Mouse (Mus musculus) intestine, embryonic 16.5 days (tissue): ENCODE results near the gene Srrm2. TPM values are rescaled to one million over a fixed set of nuclear protein-coding genes. Genes with fewer than 3 reads are reported as not detected.
"Not testable (repeated sequence)": the region's sequence is repeated elsewhere in the genome, so short reads cannot be mapped to it uniquely, and the experiment has no call there.

ENCODE experiments used
- ATAC-seq: fragments of 200-750 bp; cut with Nextera tagmentation; 2 replicates; pipeline ENCODE4 v1.8.0; 2017; ENCODE audit warnings: moderate TSS enrichment, moderate library complexity
- H3K27ac ChIP-seq: fragments of 300-500 bp; sonication (generic); 2 replicates; pipeline ENCODE4 v1.5.1; 2014; ENCODE audit warnings: mild to moderate bottlenecking, low read length
- H3K27me3 ChIP-seq: fragments of 300-500 bp; sonication (generic); replicated peaks from 2 replicates; pipeline ENCODE4 v1.6.1; 2014; ENCODE audit warnings: low read length, control low read depth, mixed read lengths; ENCODE audit not compliant: control insufficient read depth, insufficient read depth
- H3K36me3 ChIP-seq: fragments of 300-500 bp; sonication (generic); 2 replicates; pipeline ENCODE4 v1.6.1; 2014; ENCODE audit warnings: low read length, control low read depth; ENCODE audit not compliant: control insufficient read depth, insufficient read depth
- H3K4me1 ChIP-seq: fragments of 300-500 bp; sonication (generic); 2 replicates; pipeline ENCODE4 v1.6.1; 2014; ENCODE audit warnings: low read length, control low read depth, mixed read lengths; ENCODE audit not compliant: control insufficient read depth, insufficient read depth
- H3K4me2 ChIP-seq: fragments of 300-500 bp; sonication (generic); 2 replicates; pipeline ENCODE4 v1.6.1; 2014; ENCODE audit warnings: low read depth, low read length, control low read depth
- H3K4me3 ChIP-seq: fragments of 300-500 bp; sonication (generic); 2 replicates; pipeline ENCODE4 v1.5.1; 2014; ENCODE audit warnings: mild to moderate bottlenecking, low read length
- H3K9ac ChIP-seq: fragments of 300-500 bp; sonication (generic); 2 replicates; pipeline ENCODE4 v1.6.1; 2014; ENCODE audit warnings: low read depth, low read length
- H3K9me3 ChIP-seq: fragments of 300-500 bp; sonication (generic); 2 replicates; pipeline ENCODE4 v1.6.1; 2016; ENCODE audit warnings: low read length, control low read depth; ENCODE audit not compliant: control insufficient read depth
- WGBS: fragments of 180-500 bp; shearing (Covaris S2); extraction: QIAGEN DNeasy Blood & Tissue Kit; methylation state at CpG from one replicate; pipeline ENCODE4 v1.1.7; 2014; 5-methylcytosine and 5-hydroxymethylcytosine counted together
- polyA plus RNA-seq: library from polyadenylated mRNA; unstranded; fragments of >200 nt; fragmentation: Nextera tagmentation; extraction: Ambion mirVana; gene quantifications from 2 replicates; pipeline ENCODE4 v1.2.1, GENCODE M21; 2015

The Srrm2 gene
- polyA plus RNA-seq, 1 experiment from 2014 or later = 373 TPM

GRCm38 (mm10) chr17:23760231-23760630, 30.1 kb upstream of the Srrm2 start:
- WGBS = 97% methylated on average over 9 of the region's 9 CpGs

DNA sequence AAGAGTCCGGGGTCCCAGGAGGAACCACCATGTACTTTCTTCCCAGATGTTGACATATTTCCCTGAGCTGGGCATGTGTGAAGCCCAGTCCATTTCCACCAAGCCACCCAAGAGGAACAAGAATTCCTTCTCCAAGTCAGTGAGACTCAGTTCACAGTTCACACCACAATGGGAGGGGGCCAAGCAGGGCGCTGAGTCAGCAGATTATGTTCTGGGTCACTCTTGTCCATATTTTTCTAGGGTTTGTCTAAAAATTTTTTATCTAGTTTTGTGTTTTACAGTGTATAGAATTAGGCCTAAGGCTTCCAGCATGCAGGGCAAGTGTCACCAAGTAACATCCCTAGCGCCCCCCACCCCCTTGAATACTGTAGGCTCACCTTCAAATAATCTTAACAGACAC, 29.2 kb upstream of the Srrm2 start:
- ATAC-seq = no peak
- Histone ChIP-seq H3K4me2 (no peak overlapping the region), H3K27ac (no peak overlapping the region), H3K4me3 (no peak overlapping the region), H3K9ac (no peak overlapping the region), H3K4me1 (no peaks in the 10 kb centered on the region), H3K9me3 (no peaks in the 10 kb centered on the region), H3K36me3 (peaks cover 18% of the 10 kb centered on the region), H3K27me3 (no peaks in the 10 kb centered on the region)
- WGBS = 96% methylated on average over 3 of the region's 3 CpGs

More at GRCm38 (mm10) chr17:23760231-23760630, 30.1 kb upstream of the Srrm2 start:
- H3K27me3 ChIP-seq = no peaks in the 10 kb centered on the region
- H3K9me3 ChIP-seq = no peaks in the 10 kb centered on the region
- no peak for ATAC-seq
- no peak overlapping the region for H3K4me3 ChIP-seq
- H3K4me1 ChIP-seq = no peaks in the 10 kb centered on the region
- no peak overlapping the region for H3K9ac ChIP-seq
- H3K4me2 ChIP-seq = no peak overlapping the region
- H3K27ac ChIP-seq = no peak overlapping the region
- peaks cover 22% of the 10 kb centered on the region for H3K36me3 ChIP-seq

- ATAC-seq = no peak
- Histone ChIP-seq H3K9ac (no peak overlapping the region), H3K4me2 (no peak overlapping the region), H3K36me3 (peaks cover 13% of the 10 kb centered on the region), H3K9me3 (no peaks in the 10 kb centered on the region), H3K4me1 (no peaks in the 10 kb centered on the region), H3K27ac (no peak overlapping the region), H3K27me3 (no peaks in the 10 kb centered on the region), H3K4me3 (no peak overlapping the region)
- WGBS = 85% methylated on average over 11 of the region's 11 CpGs
These were observed 27.4 kb upstream of the Srrm2 start for GRCm38 (mm10) chr17:23762976-23763375.

DNA sequence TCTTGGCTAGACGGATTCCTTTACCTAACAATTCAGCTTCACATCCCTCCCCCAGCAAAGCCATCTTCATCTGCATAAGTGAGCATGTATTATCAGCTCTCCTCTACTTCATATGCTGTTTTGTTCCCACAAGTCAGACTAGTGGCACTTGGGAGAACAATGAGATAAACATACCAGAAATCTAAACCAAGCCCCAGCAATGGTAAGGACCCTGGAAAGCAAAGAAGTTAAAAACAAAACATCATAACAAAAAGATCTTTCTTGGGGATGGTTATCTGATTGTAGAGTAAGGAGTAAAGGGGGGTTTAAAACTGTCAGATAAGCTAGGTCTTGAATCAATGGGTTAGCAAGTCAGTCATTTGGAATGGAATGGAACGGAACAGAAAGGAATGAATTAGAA, 19.8 kb upstream of the Srrm2 start:
- Histone ChIP-seq H3K9ac (peak overlapping the region; percentile 88; the same call in 1 of the 2 replicates), H3K36me3 (no peaks in the 10 kb centered on the region), H3K4me2 (peak overlapping the region; percentile 72), H3K27ac (no peak overlapping the region), H3K4me1 (peaks cover 6% of the 10 kb centered on the region; the same call in 1 of the 2 replicates), H3K9me3 (no peaks in the 10 kb centered on the region), H3K27me3 (no peaks in the 10 kb centered on the region), H3K4me3 (peak overlapping the region; percentile 83)
- ATAC-seq = no peak
- 32% methylated on average over 2 of the region's 2 CpGs for WGBS

DNA sequence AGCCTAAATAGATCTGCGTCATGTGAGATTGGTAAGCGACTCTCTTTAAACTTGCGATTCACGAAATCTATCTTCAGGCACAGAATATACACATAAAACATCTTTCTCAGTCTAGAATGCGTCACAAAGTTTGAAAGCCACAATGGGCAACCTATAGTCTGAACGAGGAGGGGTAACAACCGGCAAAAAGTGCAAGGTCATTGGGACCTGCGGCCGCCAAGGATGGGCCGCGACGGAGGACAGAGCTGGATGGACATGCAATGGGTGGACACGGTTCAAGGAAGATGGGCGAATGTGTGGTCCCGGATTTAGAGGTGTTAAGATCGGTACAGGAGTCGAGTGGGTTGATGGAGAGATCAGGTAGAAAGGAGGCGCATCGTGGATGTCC, 19.4 kb upstream of the Srrm2 start:
- Histone ChIP-seq H3K9ac (peak overlapping the region; percentile 88), H3K4me1 (peaks cover 6% of the 10 kb centered on the region; the same call in 1 of the 2 replicates), H3K4me3 (peak overlapping the region; percentile 83), H3K9me3 (no peaks in the 10 kb centered on the region), H3K4me2 (peak overlapping the region; percentile 72), H3K36me3 (no peaks in the 10 kb centered on the region), H3K27me3 (no peaks in the 10 kb centered on the region), H3K27ac (peak overlapping the region; percentile 42)
- 1% methylated on average over 19 of the region's 19 CpGs for WGBS
- ATAC-seq = no peak; the same call in 1 of the 2 replicates

DNA sequence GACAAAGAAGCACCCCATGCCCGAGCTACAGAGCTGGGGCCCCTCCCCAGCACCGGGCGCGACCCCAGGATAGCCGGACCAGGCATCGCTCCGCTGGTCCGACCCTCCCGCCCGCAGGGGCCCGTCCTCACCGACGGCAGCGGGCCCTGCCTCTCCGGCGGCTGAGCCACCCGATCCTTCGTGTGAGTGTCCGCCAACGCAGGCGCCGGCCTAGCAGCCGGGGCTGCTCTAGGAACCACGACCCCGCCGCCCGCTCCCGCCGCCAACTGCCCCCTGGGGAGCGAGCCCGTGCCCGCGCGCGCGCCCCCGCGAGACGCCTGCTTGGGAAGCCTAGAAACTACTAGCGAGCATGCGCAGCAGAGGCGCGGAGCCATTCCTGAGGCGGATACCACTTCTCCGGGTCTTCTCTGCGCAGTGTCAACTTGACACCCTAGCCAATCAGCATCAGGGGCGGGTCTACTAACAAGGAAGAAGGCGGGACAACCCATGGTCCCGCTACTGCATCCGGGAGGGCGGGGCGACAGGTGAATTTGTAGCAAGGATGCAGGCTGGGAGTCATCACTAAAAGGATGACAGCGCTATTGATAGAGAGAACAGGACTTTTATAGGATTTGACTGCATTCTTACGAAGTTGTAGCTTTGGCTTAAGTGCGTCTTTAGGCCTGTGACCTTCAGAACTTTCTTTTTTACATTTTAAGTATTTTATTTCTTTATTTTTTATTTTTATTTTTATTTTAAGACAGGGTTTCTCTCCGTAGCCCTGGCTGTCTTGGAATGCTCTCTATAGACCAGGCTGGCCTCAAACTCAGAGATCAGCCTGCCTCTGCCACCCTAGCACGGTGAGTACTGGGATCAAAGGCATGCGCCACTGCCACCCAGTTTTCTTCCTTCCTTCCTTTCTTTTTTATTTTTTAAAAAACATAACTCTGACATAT, 18.8 kb upstream of the Srrm2 start, which contains the start of gene Flywch1:
TSS of gene Flywch1 (minus strand) at position 319 of the 935 bp plus-strand sequence.
- Histone ChIP-seq H3K4me2 (peak within 1 kb of the TSS; percentile 72), H3K27me3 (no peaks in the 10 kb centered on the region), H3K4me3 (peak within 1 kb of the TSS; percentile 83), H3K9me3 (no peaks in the 10 kb centered on the region), H3K4me1 (peaks cover 6% of the 10 kb centered on the region; the same call in 1 of the 2 replicates), H3K9ac (peak within 1 kb of the TSS; percentile 88), H3K27ac (peak within 1 kb of the TSS; percentile 42), H3K36me3 (no peaks in the 10 kb centered on the region)
- WGBS = 3% methylated on average over 58 of the region's 58 CpGs
- peak; percentile 98 for ATAC-seq

GRCm38 (mm10) chr17:23772219-23772556, 18.1 kb upstream of the Srrm2 start:
- WGBS = 57% methylated on average over 1 of the region's 2 CpGs
- H3K4me1 ChIP-seq, ATAC-seq, H3K4me2 ChIP-seq, H3K27ac ChIP-seq, H3K4me3 ChIP-seq, H3K9ac ChIP-seq, H3K27me3 ChIP-seq, H3K9me3 ChIP-seq, H3K36me3 ChIP-seq: not testable (repeated sequence)

- no peak for ATAC-seq
- H3K9me3 ChIP-seq = no peaks in the 10 kb centered on the region
- H3K4me3 ChIP-seq = no peak overlapping the region
- peaks cover 6% of the 10 kb centered on the region; the same call in 1 of the 2 replicates for H3K4me1 ChIP-seq
- 69% methylated on average over 6 of the region's 6 CpGs for WGBS
- H3K27me3 ChIP-seq = no peaks in the 10 kb centered on the region
- no peaks in the 10 kb centered on the region for H3K36me3 ChIP-seq
- no peak overlapping the region for H3K9ac ChIP-seq
- no peak overlapping the region for H3K4me2 ChIP-seq
- no peak overlapping the region for H3K27ac ChIP-seq
These were observed 16.7 kb upstream of the Srrm2 start for GRCm38 (mm10) chr17:23773676-23774075.

DNA sequence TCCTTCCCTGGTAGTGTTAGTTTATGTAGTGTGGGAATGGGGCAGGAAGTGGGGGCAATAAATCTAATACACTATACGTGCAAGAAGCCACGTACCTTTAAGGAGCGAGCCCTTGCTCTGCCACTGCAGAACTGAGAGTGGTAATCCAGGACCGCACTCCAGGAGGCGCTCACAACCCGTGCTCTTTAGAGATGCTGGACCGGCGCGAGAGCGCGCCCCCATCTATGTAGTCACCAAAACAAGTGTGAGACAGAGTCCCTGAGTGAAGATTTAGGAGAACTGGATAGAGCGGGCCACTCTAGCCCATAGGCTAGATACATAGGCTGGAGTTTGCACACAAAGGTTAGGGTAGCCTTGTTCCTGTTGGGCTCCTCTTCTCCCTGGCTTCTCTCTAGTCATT, 16.2 kb upstream of the Srrm2 start:
- no peak overlapping the region for H3K4me3 ChIP-seq
- H3K4me1 ChIP-seq = peaks cover 6% of the 10 kb centered on the region; the same call in 1 of the 2 replicates
- no peak overlapping the region for H3K27ac ChIP-seq
- H3K4me2 ChIP-seq = no peak overlapping the region
- 3% methylated on average over 12 of the region's 12 CpGs for WGBS
- H3K36me3 ChIP-seq = no peaks in the 10 kb centered on the region
- ATAC-seq = peak; percentile 45
- H3K27me3 ChIP-seq = no peaks in the 10 kb centered on the region
- no peak overlapping the region for H3K9ac ChIP-seq
- H3K9me3 ChIP-seq = no peaks in the 10 kb centered on the region
